Mouse (Mus musculus): ENCODE results near the gene Hmgcll1. TPM values are rescaled to one million over a fixed set of nuclear protein-coding genes. Genes with fewer than 3 reads are reported as not detected.
A peak's percentile ranks its signal among the peaks of the same experiment; 100 is the strongest.

The Hmgcll1 gene
- polyA plus RNA-seq (2014; fragmentation: Nextera tagmentation; extraction: Ambion mirVana): 13.9 and 14.3 TPM in 2 replicates

DNA sequence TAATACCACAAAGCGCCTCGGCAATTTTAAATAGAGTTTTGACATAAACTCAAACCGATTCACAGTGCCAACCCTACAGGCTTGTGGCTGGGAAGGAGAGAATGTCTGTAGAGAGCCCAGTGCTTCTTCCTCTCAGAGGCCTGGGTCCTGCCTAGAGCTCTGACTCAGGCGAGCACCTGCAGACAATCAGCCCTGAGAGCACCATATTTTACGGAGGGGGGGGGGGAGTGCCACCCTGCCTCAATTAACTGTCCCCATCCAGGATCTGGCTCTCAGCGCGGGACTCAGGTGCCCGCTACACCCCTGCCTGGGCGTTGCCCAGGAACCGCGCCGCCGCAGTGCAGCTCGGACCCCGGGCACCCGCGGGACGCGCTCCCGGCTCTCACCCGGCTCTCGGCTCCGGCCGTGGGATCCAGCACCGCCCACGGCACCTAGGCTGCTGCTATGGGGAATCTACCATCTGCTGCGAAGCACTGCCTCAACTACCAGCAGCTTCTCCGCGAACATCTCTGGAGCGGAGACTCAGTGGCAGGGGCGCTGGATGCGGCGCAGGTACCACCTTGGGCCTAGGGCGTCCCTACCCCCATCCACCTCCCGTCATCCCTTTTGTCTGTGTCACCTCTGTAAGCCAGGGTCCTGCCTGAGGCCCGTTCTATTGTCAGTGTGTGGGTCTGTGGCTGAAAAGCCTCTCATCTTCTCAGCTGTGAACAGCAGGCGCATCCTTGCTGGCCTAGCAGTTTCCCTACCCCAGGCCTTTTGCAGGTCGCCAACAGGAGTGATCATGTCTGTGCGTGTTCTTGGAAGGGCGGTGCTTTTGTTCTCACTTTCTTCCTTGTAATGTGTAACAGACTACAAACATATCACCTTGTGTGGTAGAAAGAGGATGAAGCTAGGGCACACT lies at the start of gene Hmgcll1:
Hmgcll1 (plus strand) TSS at position 225 of the 901 bp plus-strand sequence.
- H3K4me2 ChIP-seq: peak within 1 kb of the TSS; percentile 81
- H3K4me3 ChIP-seq (ENCODE audit: low read depth, low read length): peak within 1 kb of the TSS; percentile 59
- no peaks in the 10 kb centered on the region for H3K36me3 ChIP-seq (ENCODE audit: control insufficient read depth, insufficient read depth, low read length)
- peak; percentile 93 for ATAC-seq (ENCODE audit: low FRiP score)
- peak within 1 kb of the TSS; percentile 53; the same call in 1 of the 2 replicates for H3K27ac ChIP-seq (ENCODE audit: low read depth, low read length)
- peak within 1 kb of the TSS; percentile 86 for H3K9ac ChIP-seq (ENCODE audit: low read length)
- no peaks in the 10 kb centered on the region for H3K9me3 ChIP-seq (ENCODE audit: control insufficient read depth, low read length)
- DNase-seq (ENCODE audit: low spot score, missing footprints): peak; percentile 97
- WGBS: 4% methylated on average over 40 of the region's 40 CpGs
- H3K4me1 ChIP-seq (ENCODE audit: control insufficient read depth, insufficient read depth, low read length): no peaks in the 10 kb centered on the region
- H3K27me3 ChIP-seq (ENCODE audit: control insufficient read depth, insufficient read depth, low read length): no peaks in the 10 kb centered on the region

DNA sequence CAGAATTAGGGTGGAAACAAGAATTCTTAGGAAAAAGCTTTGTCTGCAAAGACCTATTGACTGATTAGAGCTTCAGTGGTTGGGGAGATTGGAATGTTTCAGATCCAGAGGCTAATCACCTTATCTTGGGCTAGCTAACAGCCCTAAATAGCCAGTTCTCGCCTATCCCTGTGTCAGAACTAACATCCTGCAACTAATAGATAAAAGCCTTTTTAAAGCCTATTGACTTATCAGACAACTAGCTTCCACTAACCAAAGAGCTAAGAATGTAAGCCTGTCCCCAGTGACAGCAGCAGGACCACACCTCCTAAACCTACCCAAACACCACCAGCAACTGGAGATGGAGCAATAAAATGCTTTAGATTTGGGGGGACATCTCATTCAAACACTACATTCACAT lies 34.6 kb upstream of the Hmgcll1 start:
- H3K4me2 ChIP-seq: no peak overlapping the region
- DNase-seq (ENCODE audit: low spot score, missing footprints): peak; percentile 49
- no peaks in the 10 kb centered on the region for H3K4me1 ChIP-seq (ENCODE audit: control insufficient read depth, insufficient read depth, low read length)
- ATAC-seq (ENCODE audit: low FRiP score): no peak
- H3K27me3 ChIP-seq (ENCODE audit: control insufficient read depth, insufficient read depth, low read length): no peaks in the 10 kb centered on the region
- H3K9ac ChIP-seq (ENCODE audit: low read length): no peak overlapping the region
- H3K9me3 ChIP-seq (ENCODE audit: control insufficient read depth, low read length): no peaks in the 10 kb centered on the region
- H3K36me3 ChIP-seq (ENCODE audit: control insufficient read depth, insufficient read depth, low read length): no peaks in the 10 kb centered on the region
- 27% methylated on average over 1 of the region's 1 CpGs for WGBS
- no peak overlapping the region for H3K4me3 ChIP-seq (ENCODE audit: low read depth, low read length)
- no peak overlapping the region for H3K27ac ChIP-seq (ENCODE audit: low read depth, low read length)

DNA sequence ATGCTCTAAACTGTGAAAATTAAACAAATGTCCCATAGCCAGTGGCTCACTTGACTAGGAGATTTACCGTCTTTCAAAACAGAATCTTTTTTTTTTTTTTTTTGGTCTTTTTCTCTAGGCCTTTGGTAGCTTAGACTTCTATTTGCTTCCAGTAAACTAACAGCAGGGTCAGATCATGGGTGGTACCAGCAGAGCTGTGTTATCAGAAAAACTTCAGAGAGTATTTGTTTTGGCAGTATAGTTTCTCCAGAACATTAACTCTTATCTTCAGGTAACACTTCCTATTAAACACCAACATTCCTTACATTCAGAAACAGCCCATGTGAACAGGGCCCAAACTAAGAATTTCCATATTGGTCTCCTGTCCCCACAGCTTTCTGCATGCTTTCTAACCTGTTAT lies 33.5 kb upstream of the Hmgcll1 start:
- no peaks in the 10 kb centered on the region for H3K36me3 ChIP-seq (ENCODE audit: control insufficient read depth, insufficient read depth, low read length)
- DNase-seq (ENCODE audit: low spot score, missing footprints) (no peak), ATAC-seq (ENCODE audit: low FRiP score) (no peak)
- no peak overlapping the region for H3K27ac ChIP-seq (ENCODE audit: low read depth, low read length)
- no peak overlapping the region for H3K4me2 ChIP-seq
- no peaks in the 10 kb centered on the region for H3K4me1 ChIP-seq (ENCODE audit: control insufficient read depth, insufficient read depth, low read length)
- H3K4me3 ChIP-seq (ENCODE audit: low read depth, low read length): no peak overlapping the region
- 74% methylated on average over 1 of the region's 1 CpGs for WGBS
- no peak overlapping the region for H3K9ac ChIP-seq (ENCODE audit: low read length)
- no peaks in the 10 kb centered on the region for H3K9me3 ChIP-seq (ENCODE audit: control insufficient read depth, low read length)
- no peaks in the 10 kb centered on the region for H3K27me3 ChIP-seq (ENCODE audit: control insufficient read depth, insufficient read depth, low read length)

- Histone ChIP-seq H3K4me1 (ENCODE audit: control insufficient read depth, insufficient read depth, low read length) (no peaks in the 10 kb centered on the region), H3K4me2 (no peak overlapping the region), H3K9ac (ENCODE audit: low read length) (no peak overlapping the region), H3K9me3 (ENCODE audit: control insufficient read depth, low read length) (no peaks in the 10 kb centered on the region), H3K27me3 (ENCODE audit: control insufficient read depth, insufficient read depth, low read length) (no peaks in the 10 kb centered on the region), H3K36me3 (ENCODE audit: control insufficient read depth, insufficient read depth, low read length) (no peaks in the 10 kb centered on the region), H3K27ac (ENCODE audit: low read depth, low read length) (no peak overlapping the region), H3K4me3 (ENCODE audit: low read depth, low read length) (no peak overlapping the region)
- DNase-seq (ENCODE audit: low spot score, missing footprints) (peak; percentile 37), ATAC-seq (ENCODE audit: low FRiP score) (no peak)
- WGBS: 89% methylated on average over 4 of the region's 4 CpGs
Measured at GRCm38 (mm10) chr9:75989491-75989890, 25.2 kb upstream of the Hmgcll1 start.

DNA sequence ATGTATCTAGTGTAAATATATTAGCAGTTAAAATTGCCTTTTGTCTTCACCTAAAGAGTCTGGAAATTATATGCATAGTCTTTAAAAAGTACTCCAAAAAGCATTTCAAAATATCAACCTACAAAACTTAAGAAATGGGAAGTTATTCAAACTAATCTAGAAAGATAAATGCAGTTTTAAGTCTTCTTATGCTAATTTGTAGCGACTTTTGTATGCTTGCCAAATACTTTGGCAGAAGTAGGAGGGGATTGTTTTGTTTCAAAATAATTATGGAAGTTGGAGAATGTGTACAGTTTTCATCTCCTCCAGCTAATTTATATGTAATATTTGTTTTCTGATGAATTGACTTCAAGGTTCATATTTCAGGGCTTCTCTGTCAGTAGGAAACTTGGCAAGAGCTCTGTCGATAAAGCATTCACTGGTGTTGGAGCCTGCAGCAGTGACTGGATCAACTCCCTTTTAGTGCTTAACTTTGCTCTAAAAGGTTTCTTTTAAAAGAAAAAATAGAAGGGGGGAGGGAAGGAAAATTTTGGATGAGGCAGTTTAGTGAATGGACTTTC lies 15.8 kb upstream of the Hmgcll1 start:
- Histone ChIP-seq H3K27ac (ENCODE audit: low read depth, low read length) (no peak overlapping the region), H3K4me2 (no peak overlapping the region), H3K4me3 (ENCODE audit: low read depth, low read length) (no peak overlapping the region), H3K9me3 (ENCODE audit: control insufficient read depth, low read length) (no peaks in the 10 kb centered on the region), H3K36me3 (ENCODE audit: control insufficient read depth, insufficient read depth, low read length) (no peaks in the 10 kb centered on the region), H3K9ac (ENCODE audit: low read length) (no peak overlapping the region), H3K27me3 (ENCODE audit: control insufficient read depth, insufficient read depth, low read length) (no peaks in the 10 kb centered on the region), H3K4me1 (ENCODE audit: control insufficient read depth, insufficient read depth, low read length) (no peaks in the 10 kb centered on the region)
- ATAC-seq (ENCODE audit: low FRiP score): no peak
- DNase-seq (ENCODE audit: low spot score, missing footprints): peak; percentile 45
- WGBS: 88% methylated on average over 2 of the region's 2 CpGs

DNA sequence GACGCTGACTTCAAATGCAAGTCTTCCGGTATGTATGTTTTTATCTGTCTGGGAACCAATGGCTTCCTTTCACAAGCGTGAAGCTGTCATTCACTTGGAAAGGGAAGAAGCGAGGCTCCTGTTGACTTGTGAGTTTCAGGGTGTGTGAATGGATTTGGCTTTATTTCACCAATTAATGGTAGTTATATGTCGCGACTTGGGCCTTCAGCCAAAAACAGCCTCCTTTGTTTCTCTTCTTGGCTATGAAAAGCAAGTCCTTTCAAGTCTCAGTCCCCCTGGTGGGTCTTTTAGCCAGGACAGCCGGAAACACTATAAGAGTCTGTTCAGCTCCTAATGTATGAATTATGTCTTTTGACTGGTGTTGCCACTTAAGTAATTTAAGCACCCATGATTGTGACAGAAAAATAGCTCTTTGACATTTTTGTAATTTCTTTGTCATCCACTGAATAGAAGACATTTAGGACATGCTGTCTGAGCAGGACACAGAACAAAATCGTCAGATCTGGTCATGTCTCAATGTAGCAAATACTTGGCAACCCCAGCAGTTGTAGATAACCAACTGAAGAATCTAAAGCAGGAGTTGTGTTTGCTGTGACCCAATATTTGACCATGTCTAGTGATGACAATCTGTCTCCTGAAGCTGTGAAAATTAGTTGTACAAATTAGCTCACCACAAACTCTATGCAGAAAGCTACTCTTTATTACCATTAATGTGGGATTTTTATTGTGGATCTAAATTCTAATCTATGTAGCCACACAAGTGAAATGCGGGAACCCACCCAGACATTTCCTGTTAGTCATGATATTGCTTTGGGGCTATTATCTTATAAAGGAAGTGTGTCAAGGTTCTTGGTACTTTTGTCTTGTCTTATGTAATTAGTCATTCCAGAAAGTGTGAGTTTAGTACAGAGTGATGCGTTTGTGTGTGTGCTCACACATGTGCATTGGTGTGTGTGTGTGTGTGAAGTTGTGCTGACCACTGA lies 13.5 kb upstream of the Hmgcll1 start:
- no peak overlapping the region for H3K9ac ChIP-seq (ENCODE audit: low read length)
- H3K9me3 ChIP-seq (ENCODE audit: control insufficient read depth, low read length): no peaks in the 10 kb centered on the region
- no peak overlapping the region for H3K27ac ChIP-seq (ENCODE audit: low read depth, low read length)
- no peak overlapping the region for H3K4me3 ChIP-seq (ENCODE audit: low read depth, low read length)
- H3K4me1 ChIP-seq (ENCODE audit: control insufficient read depth, insufficient read depth, low read length): no peaks in the 10 kb centered on the region
- DNase-seq (ENCODE audit: low spot score, missing footprints): peak; percentile 60
- WGBS: 64% methylated on average over 10 of the region's 10 CpGs
- no peak overlapping the region for H3K4me2 ChIP-seq
- no peaks in the 10 kb centered on the region for H3K36me3 ChIP-seq (ENCODE audit: control insufficient read depth, insufficient read depth, low read length)
- H3K27me3 ChIP-seq (ENCODE audit: control insufficient read depth, insufficient read depth, low read length): no peaks in the 10 kb centered on the region
- no peak for ATAC-seq (ENCODE audit: low FRiP score)

GRCm38 (mm10) chr9:76003066-76003465 lies 11.6 kb upstream of the Hmgcll1 start:
- H3K36me3 ChIP-seq (ENCODE audit: control insufficient read depth, insufficient read depth, low read length): no peaks in the 10 kb centered on the region
- no peak overlapping the region for H3K4me2 ChIP-seq
- H3K9ac ChIP-seq (ENCODE audit: low read length): no peak overlapping the region
- WGBS: 78% methylated on average over 3 of the region's 3 CpGs
- DNase-seq (ENCODE audit: low spot score, missing footprints) (no peak), ATAC-seq (ENCODE audit: low FRiP score) (no peak)
- no peaks in the 10 kb centered on the region for H3K9me3 ChIP-seq (ENCODE audit: control insufficient read depth, low read length)
- no peak overlapping the region for H3K4me3 ChIP-seq (ENCODE audit: low read depth, low read length)
- no peak overlapping the region for H3K27ac ChIP-seq (ENCODE audit: low read depth, low read length)
- H3K27me3 ChIP-seq (ENCODE audit: control insufficient read depth, insufficient read depth, low read length): no peaks in the 10 kb centered on the region
- no peaks in the 10 kb centered on the region for H3K4me1 ChIP-seq (ENCODE audit: control insufficient read depth, insufficient read depth, low read length)

GRCm38 (mm10) chr9:76003637-76004036 lies 11.0 kb upstream of the Hmgcll1 start:
- WGBS: 71% methylated on average over 6 of the region's 6 CpGs
- no peaks in the 10 kb centered on the region for H3K36me3 ChIP-seq (ENCODE audit: control insufficient read depth, insufficient read depth, low read length)
- H3K27me3 ChIP-seq (ENCODE audit: control insufficient read depth, insufficient read depth, low read length): no peaks in the 10 kb centered on the region
- ATAC-seq (ENCODE audit: low FRiP score) (no peak), DNase-seq (ENCODE audit: low spot score, missing footprints) (peak; percentile 56)
- H3K4me1 ChIP-seq (ENCODE audit: control insufficient read depth, insufficient read depth, low read length): no peaks in the 10 kb centered on the region
- no peak overlapping the region for H3K27ac ChIP-seq (ENCODE audit: low read depth, low read length)
- no peak overlapping the region for H3K4me3 ChIP-seq (ENCODE audit: low read depth, low read length)
- no peak overlapping the region for H3K4me2 ChIP-seq
- H3K9me3 ChIP-seq (ENCODE audit: control insufficient read depth, low read length): no peaks in the 10 kb centered on the region
- H3K9ac ChIP-seq (ENCODE audit: low read length): no peak overlapping the region
